Mouse (Mus musculus) CH12.LX (cell line): ENCODE measurements around the gene Sik3.

ENCODE experiments used
- BHLHE40 ChIP-seq: IDR thresholded peaks from 2 replicates; pipeline ENCODE4 v1.6.1; 2011; ENCODE audit warnings: mild to moderate bottlenecking, low read depth, low read length, improper control_type of control experiment
- CTCF ChIP-seq, 2 experiments: IDR thresholded peaks in 1 of 2; conservative IDR thresholded peaks in 1 of 2; 2 replicates each; pipeline ENCODE4 v1.5.1; 2011 to 2012; ENCODE audit warnings: low read depth in 2 of 2, low read length in 2 of 2, improper control_type of control experiment in 1 of 2, inconsistent platforms in 1 of 2, mild to moderate bottlenecking in 1 of 2, moderate library complexity in 1 of 2
- E2F4 ChIP-seq: IDR thresholded peaks from 2 replicates; pipeline ENCODE4 v1.6.1; 2011; ENCODE audit warnings: low read depth, low read length, improper control_type of control experiment; ENCODE audit not compliant: insufficient replicate concordance
- HCFC1 ChIP-seq: IDR thresholded peaks from 2 replicates; pipeline ENCODE4 v1.6.1; 2012; ENCODE audit warnings: low read depth, mild to moderate bottlenecking, inconsistent platforms, low read length, improper control_type of control experiment
- KAT2A ChIP-seq: IDR thresholded peaks from 2 replicates; pipeline ENCODE4 v1.6.1; 2012; ENCODE audit warnings: low read length, improper control_type of control experiment, inconsistent platforms; ENCODE audit not compliant: insufficient replicate concordance
- MAX ChIP-seq: IDR thresholded peaks from 2 replicates; pipeline ENCODE4 v1.6.1; 2011; ENCODE audit warnings: low read length, improper control_type of control experiment
- POLR2A ChIP-seq: IDR thresholded peaks from 2 replicates; pipeline ENCODE4 v1.6.1; 2011; ENCODE audit warnings: low read depth, mild to moderate bottlenecking, improper control_type of control experiment, low read length
- TCF12 ChIP-seq: IDR thresholded peaks from 2 replicates; pipeline ENCODE4 v1.6.1; 2014; ENCODE audit warnings: low read depth, mild to moderate bottlenecking, inconsistent platforms, low read length, improper control_type of control experiment
- USF1 ChIP-seq: IDR thresholded peaks from 2 replicates; pipeline ENCODE4 v1.6.1; 2014; ENCODE audit warnings: low read depth, mild to moderate bottlenecking, inconsistent platforms, low read length, improper control_type of control experiment
- ZKSCAN1 ChIP-seq: IDR thresholded peaks from 2 replicates; pipeline ENCODE4 v1.6.1; 2012; ENCODE audit warnings: low read depth, inconsistent platforms, low read length, improper control_type of control experiment, borderline replicate concordance

GRCm38 (mm10) chr9:46018316-46018715 lies 5.7 kb downstream of the Sik3 start:
- TF ChIP-seq POLR2A (no peak), KAT2A (no peak), CTCF (conservative IDR thresholded peaks at IDR 0.05 in 1 of 2, IDR thresholded peaks at IDR 0.05 in 1 of 2; ENCODE audit: low read depth in 2 of 2, low read length in 2 of 2) (no peak), BHLHE40 (no peak), TCF12 (no peak), HCFC1 (no peak), MAX (no peak), ZKSCAN1 (no peak), E2F4 (no peak), USF1 (no peak)
